Mouse (Mus musculus) megakaryocyte, embryonic 14.5 days (primary cell): ENCODE measurements at regions not wholly inside any gene's neighbourhood (a gene's known extent, or its start where the extent isn't known, plus 50 kb on each side); places are given as distances from the start of the nearest gene placed in this dataset.

Experiments used
- FLI1 ChIP-seq: IDR thresholded peaks from 2 replicates; pipeline ENCODE4 v1.6.1; 2012; ENCODE audit warnings: low read length, inconsistent platforms, mixed read lengths
- GATA1 ChIP-seq: IDR thresholded peaks from 3 replicates; pipeline ENCODE4 v1.6.1; 2012; ENCODE audit warnings: mixed read lengths, low read length, inconsistent platforms, borderline replicate concordance

DNA sequence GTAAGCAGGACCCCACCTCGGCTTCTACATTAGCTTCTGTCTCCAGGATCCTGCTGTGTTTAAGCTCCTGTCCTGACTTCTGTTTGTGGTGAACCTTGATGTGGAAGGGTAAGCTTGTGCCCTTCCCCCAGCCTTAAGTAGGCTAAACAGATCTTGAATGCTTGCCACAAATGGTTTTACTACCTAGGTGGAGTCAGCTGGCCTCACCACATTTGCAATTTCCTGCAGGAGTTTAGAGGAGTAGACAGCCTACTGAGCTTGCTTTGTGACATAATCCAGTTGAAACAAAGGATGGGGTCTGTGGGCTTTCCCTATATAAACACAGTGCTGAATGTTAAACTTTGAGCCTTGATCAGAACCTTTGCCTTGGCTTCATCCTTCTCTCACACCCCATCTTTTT lies 206.7 kb downstream of the Pten start:
- TF ChIP-seq GATA1, result no peak
- no peak for TF ChIP-seq FLI1
